Mouse (Mus musculus): ENCODE data around the gene Zfp612. TPM values are rescaled to one million over a fixed set of nuclear protein-coding genes. Genes with fewer than 3 reads are reported as not detected.
A peak's percentile ranks its signal among the peaks of the same experiment; 100 is the strongest.
"Not testable (repeated sequence)": the region's sequence is repeated elsewhere in the genome, so short reads cannot be mapped to it uniquely, and the experiment has no call there.

Gene Zfp612
- 1 to 10 TPM; 6.3 to 7.4 TPM for total RNA-seq (2021)

- peak; percentile 9 for DNase-seq (ENCODE audit: low spot score)
- intact Hi-C loops (cut with DNase I): no loop called here
Observed at GRCm38 (mm10) chr8:110079282-110080221, at the start of gene Zfp612. Gene Zfp612 (plus strand): TSS chr8:110079746.

DNA sequence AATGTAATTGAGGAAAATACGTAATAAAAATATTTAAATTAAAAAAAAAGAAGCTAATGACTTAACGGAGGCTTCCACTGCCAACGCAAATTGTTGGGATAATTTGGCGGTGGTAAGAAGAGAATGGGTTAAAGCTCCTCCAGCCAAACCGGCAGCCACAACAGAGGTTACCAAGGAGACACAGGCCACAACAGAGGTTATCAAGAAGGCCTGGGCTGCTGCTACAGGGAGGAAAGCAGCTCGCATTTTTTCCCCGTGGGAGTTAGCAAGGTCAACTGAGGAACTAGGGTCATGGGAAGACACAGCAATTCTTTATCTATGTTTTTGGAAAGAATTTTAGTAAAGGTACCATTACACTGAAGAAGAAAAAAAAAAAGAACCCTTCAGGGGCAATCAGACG is 45.8 kb upstream of the Zfp612 start:
- DNase-seq (ENCODE audit: low spot score); intact Hi-C loops (cut with DNase I): not testable (repeated sequence)

DNA sequence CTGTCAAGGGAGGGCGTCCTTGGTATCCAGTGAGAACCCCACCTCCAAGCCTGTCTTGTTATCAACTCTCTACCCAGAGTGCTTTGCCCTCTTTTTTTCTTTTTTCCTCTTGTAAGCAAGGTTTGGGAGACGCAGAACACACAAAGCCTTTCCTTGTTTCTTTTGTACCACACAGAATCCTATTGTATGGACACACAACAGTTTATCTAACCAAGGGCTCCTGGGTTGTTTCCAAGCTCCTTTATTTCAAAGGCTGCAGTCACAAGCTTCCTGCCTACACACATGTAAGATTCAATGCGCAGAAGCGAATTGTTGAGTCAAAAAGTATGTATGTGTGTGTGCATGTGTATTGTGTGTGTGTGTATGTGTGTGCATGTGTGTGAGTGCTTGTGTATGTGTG is 45.2 kb upstream of the Zfp612 start:
- DNase-seq (ENCODE audit: low spot score): no peak
- intact Hi-C loops (cut with DNase I): no loop called here

GRCm38 (mm10) chr8:110036156-110036555 is 43.4 kb upstream of the Zfp612 start:
- intact Hi-C loops (cut with DNase I): no loop called here
- no peak for DNase-seq (ENCODE audit: low spot score)

- no peak for DNase-seq (ENCODE audit: low spot score)
Observed at GRCm38 (mm10) chr8:110039216-110039615, 40.3 kb upstream of the Zfp612 start.

GRCm38 (mm10) chr8:110039659-110040058 is 39.9 kb upstream of the Zfp612 start, which contains the start of gene Chst4:
Gene Chst4 (minus strand): TSS chr8:110039740.
- no peak for DNase-seq (ENCODE audit: low spot score)
- intact Hi-C loops (cut with DNase I): no loop called here

More at GRCm38 (mm10) chr8:110039216-110039615, 40.3 kb upstream of the Zfp612 start:
- intact Hi-C loops (cut with DNase I): no loop called here

GRCm38 (mm10) chr8:110040509-110040908 is 39.0 kb upstream of the Zfp612 start:
- intact Hi-C loops (cut with DNase I): no loop called here
- no peak for DNase-seq (ENCODE audit: low spot score)

DNA sequence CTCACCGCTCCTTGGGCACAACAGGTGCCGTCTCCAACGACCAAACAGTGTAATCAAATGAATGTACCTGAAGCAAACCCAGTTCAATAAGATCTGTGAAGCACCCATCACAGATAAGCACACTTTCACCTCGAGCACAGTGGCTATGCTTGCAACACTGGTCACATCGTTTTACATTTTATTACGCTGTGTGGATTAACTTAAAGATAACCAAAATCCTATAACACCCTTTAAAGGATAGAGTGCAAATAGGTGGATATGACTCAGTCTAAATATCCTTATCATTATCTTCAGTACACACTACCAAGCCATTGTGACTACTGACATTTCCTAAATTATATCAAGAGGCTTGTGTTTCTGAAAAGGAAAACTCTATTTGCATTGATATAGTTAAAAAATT is 28.3 kb upstream of the Zfp612 start:
- intact Hi-C loops (cut with DNase I): no loop called here
- no peak for DNase-seq (ENCODE audit: low spot score)

- intact Hi-C loops (cut with DNase I): no loop called here
- no peak for DNase-seq (ENCODE audit: low spot score)
Observed at GRCm38 (mm10) chr8:110058207-110058606, 21.3 kb upstream of the Zfp612 start.

- no peak for DNase-seq (ENCODE audit: low spot score)
- intact Hi-C loops (cut with DNase I): no loop called here
Observed at GRCm38 (mm10) chr8:110064161-110064560, 15.4 kb upstream of the Zfp612 start.

GRCm38 (mm10) chr8:110064606-110065365 is 14.8 kb upstream of the Zfp612 start:
- intact Hi-C loops (cut with DNase I): no loop called here
- DNase-seq (ENCODE audit: low spot score): no peak

DNA sequence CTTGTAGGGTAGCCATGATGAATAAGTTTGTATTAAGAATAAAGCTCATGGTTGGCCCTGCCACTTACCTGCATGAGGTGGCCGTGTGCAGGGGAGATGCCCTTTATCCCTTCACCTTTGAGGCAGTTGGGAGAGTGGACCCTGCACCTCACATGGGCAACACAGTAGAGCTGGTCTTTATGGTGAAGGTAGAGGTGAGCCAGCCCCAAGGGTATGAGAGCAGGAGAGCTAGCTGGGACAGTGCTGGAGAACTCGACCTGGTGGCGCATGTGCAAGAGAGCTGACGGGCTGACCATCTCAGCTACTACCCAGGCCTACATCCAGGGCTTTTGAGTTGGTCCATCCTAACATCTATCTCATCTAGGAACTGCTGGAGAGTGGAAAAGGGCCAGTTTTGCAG is 13.9 kb upstream of the Zfp612 start:
- intact Hi-C loops (cut with DNase I): no loop called here
- DNase-seq (ENCODE audit: low spot score): no peak

- intact Hi-C loops (cut with DNase I): loop anchor here (5.0 kb wide), 1 partner anchor 217 kb away; no protein-coding TSS in a partner anchor
- DNase-seq (ENCODE audit: low spot score): no peak
Observed at GRCm38 (mm10) chr8:110069706-110070105, 9.8 kb upstream of the Zfp612 start.

GRCm38 (mm10) chr8:110071600-110071999 is 7.9 kb upstream of the Zfp612 start:
- no peak for DNase-seq (ENCODE audit: low spot score)
- intact Hi-C loops (cut with DNase I): loop anchor here (1.0 to 5.0 kb wide), 3 partner anchors 60 to 219 kb away; no protein-coding TSS in a partner anchor

DNA sequence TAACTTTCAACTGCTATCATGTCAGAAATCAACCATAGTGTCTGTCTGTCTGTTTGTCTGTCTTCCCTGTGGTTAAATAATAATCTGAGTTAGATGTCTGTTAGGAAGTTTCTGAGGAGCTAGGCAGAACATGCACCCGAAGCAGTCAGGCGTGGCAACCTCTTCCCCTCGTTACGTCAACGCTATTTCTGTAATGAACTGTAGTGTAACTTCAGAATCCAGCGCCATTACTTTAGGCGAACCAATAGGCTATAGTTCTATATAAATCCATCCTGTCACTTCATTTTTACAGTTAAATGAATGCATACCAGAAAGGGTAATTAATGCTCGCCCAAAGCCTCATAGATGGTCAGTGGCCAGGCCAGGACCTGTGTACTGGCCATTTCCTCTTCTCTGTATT is 5.0 kb upstream of the Zfp612 start:
- DNase-seq (ENCODE audit: low spot score): no peak
- intact Hi-C loops (cut with DNase I): loop anchor here (5.0 kb wide), 1 partner anchor 222 kb away; no protein-coding TSS in a partner anchor

- no peak for DNase-seq (ENCODE audit: low spot score)
- intact Hi-C loops (cut with DNase I): no loop called here
Observed at GRCm38 (mm10) chr8:110082416-110083105, 3.0 kb downstream of the Zfp612 start.

DNA sequence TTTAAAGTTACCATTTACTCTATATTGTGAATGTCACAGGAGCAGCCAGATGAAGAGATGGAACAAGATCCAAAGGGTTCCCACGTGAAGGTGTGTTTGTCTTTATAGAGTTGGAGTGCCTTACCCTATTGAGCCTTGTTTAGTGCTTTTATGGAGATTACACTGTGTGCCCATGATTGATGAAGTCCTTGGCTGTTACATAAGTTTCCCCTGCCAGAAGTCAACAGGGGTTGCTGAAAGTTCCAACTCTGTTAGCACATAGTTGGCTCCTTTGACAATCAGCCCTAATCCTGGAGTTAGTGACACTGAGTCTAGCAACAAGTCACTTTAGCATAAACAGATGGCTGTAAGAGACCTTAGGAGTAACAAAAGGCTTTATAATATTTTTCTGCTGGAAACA is 12.3 kb downstream of the Zfp612 start:
- no peak for DNase-seq (ENCODE audit: low spot score)
- intact Hi-C loops (cut with DNase I): no loop called here

DNA sequence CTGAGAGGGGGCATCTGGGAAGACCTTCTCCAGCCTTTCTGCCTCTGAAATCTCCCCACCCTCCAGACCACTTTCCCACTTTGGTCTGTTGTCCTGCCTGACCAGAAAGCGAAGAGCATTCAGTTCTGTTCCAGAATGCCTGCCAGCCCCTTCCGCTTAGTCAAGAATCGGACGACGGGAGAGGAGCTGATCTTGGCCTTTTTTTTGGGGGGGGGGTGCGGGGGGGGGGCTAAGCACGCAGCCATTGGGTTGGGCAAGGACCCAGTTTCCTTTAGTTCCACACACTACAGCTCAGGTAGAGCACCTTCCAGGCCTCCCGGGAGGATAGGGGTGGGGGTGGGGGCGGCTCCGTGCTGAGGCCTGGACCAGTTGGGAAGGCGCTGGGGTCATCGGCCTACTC is 21.4 kb downstream of the Zfp612 start, which contains the start of gene Gm21964:
TSS of gene Gm21964 (plus strand) at position 301 of the 400 bp plus-strand sequence.
- DNase-seq (ENCODE audit: low spot score): no peak
- intact Hi-C loops (cut with DNase I): no loop called here

DNA sequence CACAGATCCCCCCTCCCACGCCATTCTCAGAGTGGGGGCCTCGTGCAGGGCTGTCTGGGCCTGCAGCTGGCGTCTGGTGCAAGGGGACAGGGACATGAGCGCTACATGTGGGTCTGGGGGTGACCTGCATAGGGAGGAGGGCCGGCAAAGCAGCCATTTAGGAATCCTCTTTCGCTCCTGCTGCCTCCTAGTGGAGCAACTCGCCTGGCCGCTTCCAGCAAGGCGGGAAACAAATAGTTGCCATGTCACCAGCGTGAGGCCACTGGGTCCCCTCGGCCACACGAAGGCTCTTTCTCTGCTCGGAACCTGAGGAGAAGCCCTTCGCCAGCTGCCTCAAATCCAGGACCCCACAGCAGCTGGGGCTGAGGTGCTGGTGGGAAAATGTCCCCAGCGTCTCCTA is 22.1 kb downstream of the Zfp612 start:
- no peak for DNase-seq (ENCODE audit: low spot score)
- intact Hi-C loops (cut with DNase I): no loop called here

- DNase-seq (ENCODE audit: low spot score): no peak
- intact Hi-C loops (cut with DNase I): no loop called here
Observed at GRCm38 (mm10) chr8:110102653-110103052, 23.1 kb downstream of the Zfp612 start, which contains the start of gene Gm17720. Gene Gm17720 (minus strand): TSS chr8:110102753.

All from heart, postnatal 25 days (tissue).